Mouse (Mus musculus) spleen, adult 2 months (tissue): ENCODE measurements around the gene Olfr750.

ENCODE experiments used
- CTCF ChIP-seq: fragments of 200-500 bp; IDR thresholded peaks from 2 replicates; pipeline ENCODE4 v1.5.1; 2011; ENCODE audit warnings: mild to moderate bottlenecking, inconsistent platforms; ENCODE audit not compliant: insufficient read depth, insufficient read length, insufficient replicate concordance; ENCODE audit errors: extremely low read depth
- POLR2A ChIP-seq: fragments of 200-500 bp; IDR thresholded peaks from 2 replicates; pipeline ENCODE4 v1.6.1; 2011; ENCODE audit warnings: low read depth, low read length, inconsistent platforms

DNA sequence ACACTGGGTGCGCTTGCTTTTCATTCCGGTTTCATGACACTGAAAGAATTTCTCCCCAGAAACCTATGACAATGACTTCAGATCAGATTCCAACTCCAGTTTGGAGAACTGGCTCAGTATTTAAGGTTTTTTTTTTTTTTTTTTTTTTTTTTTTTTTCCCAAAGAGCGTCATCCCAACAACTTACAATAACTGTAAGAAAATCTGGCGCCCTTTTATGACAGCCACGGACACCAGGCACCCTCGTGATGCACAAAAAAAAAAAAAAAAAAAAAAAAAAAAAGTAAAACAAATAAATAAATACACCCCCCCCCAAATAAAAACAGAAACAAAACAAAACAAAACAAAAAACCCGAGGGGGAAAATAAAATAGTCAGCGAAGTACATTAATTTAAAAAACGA, 13.5 kb upstream of the Olfr750 start:
- no peak for TF ChIP-seq CTCF
- TF ChIP-seq POLR2A, result no peak
